Mouse (Mus musculus): ENCODE measurements around the gene Klhl9. TPM values are rescaled to one million over a fixed set of nuclear protein-coding genes. Genes with fewer than 3 reads are reported as not detected.

Klhl9 gene
- polyA plus RNA-seq, 1 experiment from 2014 or later = 98.4 TPM

DNA sequence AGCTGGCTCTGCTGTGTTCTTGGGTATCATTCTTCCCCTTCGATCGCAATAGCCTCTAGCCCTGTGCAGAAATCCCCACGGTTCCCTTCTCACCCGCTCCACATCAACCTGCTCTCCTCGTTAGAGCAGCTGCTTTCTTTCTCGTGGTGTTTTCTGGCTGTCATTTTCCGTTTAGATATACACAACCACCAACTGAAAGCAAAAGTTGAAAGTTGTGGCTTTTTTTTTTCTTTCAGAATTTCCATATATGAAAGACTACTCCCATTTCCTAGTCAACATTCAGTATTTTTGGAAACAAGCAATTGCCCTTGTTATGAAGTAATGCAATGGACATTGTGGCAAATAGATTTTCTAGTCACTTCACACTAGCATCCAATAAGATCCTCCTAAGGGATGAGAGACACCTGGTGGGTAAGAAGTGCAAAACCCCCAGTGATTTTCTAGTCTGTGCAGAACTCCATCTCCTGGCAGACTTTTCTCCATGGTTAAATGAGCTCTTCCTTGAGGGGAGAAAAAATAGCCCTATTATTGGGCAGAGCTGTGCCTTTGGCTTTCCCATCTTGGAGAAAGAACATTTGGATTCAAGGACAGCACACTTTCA is 20.6 kb upstream of the Klhl9 start:
- Histone ChIP-seq H3K9me3 (no peaks in the 10 kb centered on the region), H3K27me3 (ENCODE audit: poor library complexity, severe bottlenecking) (no peaks in the 10 kb centered on the region), H3K27ac (no peak overlapping the region), H3K4me1 (peaks cover 8% of the 10 kb centered on the region), H3K36me3 (replicated peaks) (no peaks in the 10 kb centered on the region), H3K4me3 (no peak overlapping the region)
- DNase-seq (ENCODE audit: extremely low spot score, low spot score) = no peak
- 86% methylated on average over 7 of the region's 7 CpGs for WGBS

DNA sequence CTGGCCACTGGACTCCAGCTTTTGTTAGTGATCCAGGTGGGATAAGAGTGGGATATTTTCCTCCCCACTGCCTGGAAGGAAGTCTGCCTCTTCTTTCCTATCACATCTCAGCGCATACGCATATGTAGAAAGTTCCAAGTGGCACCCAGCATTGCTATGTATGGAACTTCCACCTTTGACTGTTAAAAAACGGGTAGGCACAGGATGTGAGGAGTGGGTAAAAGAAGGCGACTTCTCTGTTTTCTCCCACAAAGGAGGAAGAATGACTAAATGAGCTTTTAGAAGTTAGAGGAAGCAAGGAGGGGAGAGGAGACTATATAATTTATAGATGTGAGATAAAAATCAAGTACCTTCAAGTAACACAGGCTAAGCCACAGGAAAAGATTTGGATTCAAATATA is 19.2 kb upstream of the Klhl9 start:
- no peaks in the 10 kb centered on the region for H3K27me3 ChIP-seq (ENCODE audit: poor library complexity, severe bottlenecking)
- H3K4me3 ChIP-seq = no peak overlapping the region
- DNase-seq (ENCODE audit: extremely low spot score, low spot score) = no peak
- no peak overlapping the region for H3K27ac ChIP-seq
- 93% methylated on average over 4 of the region's 4 CpGs for WGBS
- no peaks in the 10 kb centered on the region for H3K9me3 ChIP-seq
- peaks cover 8% of the 10 kb centered on the region for H3K4me1 ChIP-seq
- no peaks in the 10 kb centered on the region for H3K36me3 ChIP-seq (replicated peaks)

DNA sequence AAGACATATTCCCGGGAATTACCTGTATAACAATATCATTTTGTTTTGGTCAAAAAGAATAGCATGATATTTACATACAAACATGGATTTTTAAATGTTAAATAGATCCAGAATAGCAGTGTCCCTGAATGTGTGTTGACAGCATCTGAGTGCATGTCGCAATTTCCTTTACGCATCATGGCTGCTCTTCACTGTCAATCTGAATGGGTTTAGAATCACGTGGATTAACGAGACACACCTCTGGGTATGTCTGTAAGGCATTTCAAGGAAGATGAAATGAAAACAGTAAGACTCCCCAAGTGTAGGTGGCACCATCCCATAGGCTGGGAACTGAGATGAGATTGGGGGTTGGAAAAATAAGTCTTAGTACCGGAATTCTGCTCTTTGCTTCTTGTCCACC is 16.8 kb upstream of the Klhl9 start:
- Histone ChIP-seq H3K27ac (no peak overlapping the region), H3K9me3 (no peaks in the 10 kb centered on the region), H3K27me3 (ENCODE audit: poor library complexity, severe bottlenecking) (no peaks in the 10 kb centered on the region), H3K36me3 (replicated peaks) (no peaks in the 10 kb centered on the region), H3K4me1 (no peaks in the 10 kb centered on the region), H3K4me3 (no peak overlapping the region)
- no peak for DNase-seq (ENCODE audit: extremely low spot score, low spot score)
- 91% methylated on average over 6 of the region's 6 CpGs for WGBS

DNA sequence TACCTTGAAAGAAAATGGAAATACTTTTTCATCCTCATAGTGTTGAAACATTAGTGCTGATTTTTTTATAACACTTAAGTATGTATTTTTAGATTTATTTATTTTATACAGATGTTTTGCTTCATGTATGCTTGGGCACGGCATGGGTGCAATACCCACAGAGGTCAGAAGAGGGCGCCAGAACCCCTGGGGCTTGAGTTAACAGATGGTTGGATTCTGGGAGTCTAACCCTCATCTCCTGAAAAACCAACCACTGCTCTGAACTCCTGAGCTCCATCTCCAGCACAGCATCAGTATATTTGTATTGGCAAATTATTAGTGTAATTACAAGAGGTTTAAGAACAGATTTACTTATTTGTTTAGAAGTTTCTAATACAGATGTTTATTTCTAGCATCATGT is 16.2 kb upstream of the Klhl9 start:
- H3K9me3 ChIP-seq = no peaks in the 10 kb centered on the region
- H3K4me1 ChIP-seq = no peaks in the 10 kb centered on the region
- no peaks in the 10 kb centered on the region for H3K36me3 ChIP-seq (replicated peaks)
- WGBS = 4% methylated on average over 2 of the region's 2 CpGs
- H3K27me3 ChIP-seq (ENCODE audit: poor library complexity, severe bottlenecking) = no peaks in the 10 kb centered on the region
- no peak overlapping the region for H3K4me3 ChIP-seq
- peak; percentile 82 for DNase-seq (ENCODE audit: extremely low spot score, low spot score)
- no peak overlapping the region for H3K27ac ChIP-seq

DNA sequence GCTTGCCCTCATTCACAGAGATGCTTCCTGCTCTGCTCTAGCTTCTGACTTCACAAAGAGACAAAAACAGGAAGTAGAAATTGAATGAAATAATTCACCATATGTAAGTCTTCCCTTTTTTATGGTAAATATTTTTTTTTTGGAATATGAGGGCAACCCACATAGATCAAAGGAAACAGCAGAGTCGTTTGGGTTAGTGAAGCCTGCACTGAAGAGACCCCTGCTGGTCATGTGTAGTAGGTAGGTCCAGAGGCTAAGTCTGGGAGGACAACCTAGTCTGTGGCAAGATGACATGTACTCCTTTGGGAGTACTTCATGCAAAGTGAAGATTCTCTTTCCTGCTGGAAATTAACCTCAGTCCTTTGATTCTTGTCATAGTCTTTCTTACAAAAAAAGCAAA is 5.1 kb upstream of the Klhl9 start:
- Histone ChIP-seq H3K27ac (no peak overlapping the region), H3K4me3 (no peak overlapping the region), H3K4me1 (no peaks in the 10 kb centered on the region), H3K36me3 (replicated peaks) (no peaks in the 10 kb centered on the region), H3K27me3 (ENCODE audit: poor library complexity, severe bottlenecking) (no peaks in the 10 kb centered on the region), H3K9me3 (no peaks in the 10 kb centered on the region)
- 15% methylated on average over 1 of the region's 1 CpGs for WGBS
- no peak for DNase-seq (ENCODE audit: extremely low spot score, low spot score)

DNA sequence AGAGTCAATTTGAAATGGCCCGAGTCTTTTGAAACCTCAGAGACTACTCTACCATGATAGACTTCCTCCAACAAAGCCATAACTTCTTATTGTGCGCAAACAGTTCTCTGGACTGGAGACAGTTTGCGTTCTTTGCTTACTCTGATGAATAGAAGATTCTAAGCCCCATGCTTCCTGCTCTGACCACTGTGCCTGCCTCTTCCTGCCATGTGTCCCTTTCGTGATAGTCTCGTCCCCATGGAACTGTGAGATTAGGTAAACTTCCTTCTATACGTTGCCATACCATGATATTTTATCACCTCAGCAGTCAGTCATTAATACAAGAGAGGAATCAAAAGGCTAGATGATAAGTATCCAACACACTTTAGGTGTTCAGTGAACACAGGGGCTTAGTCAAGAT is 4.5 kb upstream of the Klhl9 start:
- no peak overlapping the region for H3K27ac ChIP-seq
- no peaks in the 10 kb centered on the region for H3K36me3 ChIP-seq (replicated peaks)
- DNase-seq (ENCODE audit: extremely low spot score, low spot score) = no peak
- peaks cover under 1% of the 10 kb centered on the region; the same call in 1 of the 2 replicates for H3K4me1 ChIP-seq
- no peaks in the 10 kb centered on the region for H3K9me3 ChIP-seq
- H3K4me3 ChIP-seq = no peak overlapping the region
- no peaks in the 10 kb centered on the region for H3K27me3 ChIP-seq (ENCODE audit: poor library complexity, severe bottlenecking)
- 90% methylated on average over 6 of the region's 6 CpGs for WGBS

DNA sequence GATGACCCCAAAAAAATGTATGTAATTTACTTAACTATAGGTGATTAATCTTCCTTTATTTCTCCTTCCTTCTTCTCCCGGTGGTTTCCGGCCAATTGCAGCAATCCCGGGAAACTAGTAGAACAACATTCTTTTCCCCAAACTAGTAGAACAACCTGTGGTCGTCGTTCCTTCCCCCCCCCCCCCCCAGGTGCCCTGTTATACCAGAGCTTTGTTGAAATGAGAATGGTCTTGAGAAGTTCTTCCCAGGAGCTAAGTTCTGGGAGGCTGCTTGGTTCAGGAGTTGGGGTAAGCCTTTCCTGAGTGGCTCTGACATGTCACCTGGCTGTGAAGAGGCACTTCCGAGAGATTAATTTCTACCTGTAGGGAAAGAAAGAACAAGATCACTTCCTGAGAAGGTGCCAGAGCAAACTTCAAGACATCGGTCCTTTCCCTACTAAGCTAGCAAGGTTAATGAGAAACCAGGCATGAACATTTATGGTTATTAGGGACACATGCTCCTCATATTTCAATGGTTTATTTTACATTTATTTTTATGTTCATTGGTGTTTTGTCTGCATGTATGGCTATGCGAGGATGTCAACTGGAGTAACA is 1.3 kb upstream of the Klhl9 start:
- WGBS = 66% methylated on average over 8 of the region's 8 CpGs
- Histone ChIP-seq H3K4me1 (peaks cover 30% of the 10 kb centered on the region), H3K4me3 (no peak overlapping the region), H3K27ac (no peak overlapping the region), H3K36me3 (replicated peaks) (peaks cover 27% of the 10 kb centered on the region), H3K9me3 (no peaks in the 10 kb centered on the region; the same call in 1 of the 2 replicates), H3K27me3 (ENCODE audit: poor library complexity, severe bottlenecking) (no peaks in the 10 kb centered on the region)
- DNase-seq (ENCODE audit: extremely low spot score, low spot score) = no peak

DNA sequence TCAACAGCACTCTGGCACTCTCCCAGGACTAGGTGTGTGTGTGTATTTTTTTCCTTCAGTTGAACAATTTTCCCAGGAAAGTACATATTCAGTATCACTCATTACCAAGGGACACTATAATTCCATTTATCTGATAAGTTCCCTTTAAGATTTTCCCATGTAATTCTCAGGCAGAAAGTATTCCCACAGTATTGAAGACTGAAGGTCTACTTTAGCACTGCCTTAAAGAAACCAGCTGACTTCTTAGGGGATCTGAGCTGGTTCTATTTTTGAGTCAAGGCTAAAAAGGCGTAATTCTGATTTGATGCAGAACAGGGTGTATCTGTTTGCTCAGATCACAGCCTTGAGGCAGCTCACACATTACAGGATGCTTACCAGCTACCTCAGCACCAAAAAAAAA is 3.5 kb downstream of the Klhl9 start:
- Histone ChIP-seq H3K36me3 (replicated peaks) (peaks cover 75% of the 10 kb centered on the region), H3K27ac (no peak overlapping the region), H3K9me3 (peaks cover 10% of the 10 kb centered on the region), H3K27me3 (ENCODE audit: poor library complexity, severe bottlenecking) (no peaks in the 10 kb centered on the region), H3K4me1 (peaks cover 40% of the 10 kb centered on the region), H3K4me3 (peak overlapping the region; percentile 95)
- WGBS = 82% methylated on average over 1 of the region's 1 CpGs
- DNase-seq (ENCODE audit: extremely low spot score, low spot score) = no peak

DNA sequence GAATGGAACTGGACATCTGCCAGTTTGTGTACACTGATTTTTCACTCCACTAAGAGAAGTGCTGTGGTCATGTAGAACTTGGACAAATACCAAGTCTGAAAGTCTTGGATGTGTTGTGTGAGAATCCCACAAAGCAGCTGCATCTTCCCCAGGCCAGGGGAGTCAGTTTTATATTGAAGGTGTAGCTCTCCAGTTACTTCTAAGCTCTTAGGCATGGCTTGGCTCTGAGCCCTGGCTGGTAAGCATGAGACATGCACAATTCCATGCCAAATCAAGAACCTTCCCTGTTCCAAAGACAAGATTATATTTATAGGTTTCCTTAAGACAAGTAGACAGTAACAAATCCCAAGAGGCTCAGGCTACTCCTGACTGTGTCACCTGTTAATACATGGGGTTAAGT is 7.2 kb downstream of the Klhl9 start:
- H3K27ac ChIP-seq = no peak overlapping the region
- peaks cover 23% of the 10 kb centered on the region for H3K4me1 ChIP-seq
- DNase-seq (ENCODE audit: extremely low spot score, low spot score) = no peak
- H3K4me3 ChIP-seq = no peak overlapping the region
- peaks cover 10% of the 10 kb centered on the region for H3K9me3 ChIP-seq
- no peaks in the 10 kb centered on the region for H3K27me3 ChIP-seq (ENCODE audit: poor library complexity, severe bottlenecking)
- H3K36me3 ChIP-seq (replicated peaks) = peaks cover 74% of the 10 kb centered on the region

DNA sequence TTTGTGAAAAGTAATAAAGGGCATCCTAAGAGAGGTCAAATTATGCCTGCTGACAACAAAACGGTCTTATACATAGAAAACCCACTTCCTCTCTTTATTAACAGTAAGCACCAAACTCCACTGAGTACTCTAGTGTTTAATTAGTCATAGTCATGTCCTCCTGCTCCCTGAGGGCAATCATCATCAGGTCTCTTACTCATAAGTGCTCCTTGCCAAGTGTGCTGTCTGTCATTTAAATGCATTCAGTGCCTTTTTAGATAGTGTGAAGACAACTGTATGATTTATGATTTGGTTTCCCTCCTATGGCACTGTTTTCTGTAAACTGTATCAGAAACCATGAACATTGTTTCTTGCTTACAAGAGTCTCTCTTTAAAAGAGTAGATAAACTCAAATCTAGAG is 8.0 kb downstream of the Klhl9 start:
- Histone ChIP-seq H3K36me3 (replicated peaks) (peaks cover 70% of the 10 kb centered on the region), H3K4me1 (peaks cover 15% of the 10 kb centered on the region), H3K27ac (no peak overlapping the region), H3K27me3 (ENCODE audit: poor library complexity, severe bottlenecking) (no peaks in the 10 kb centered on the region), H3K9me3 (peaks cover 10% of the 10 kb centered on the region), H3K4me3 (no peak overlapping the region)
- no peak for DNase-seq (ENCODE audit: extremely low spot score, low spot score)
- 100% methylated on average over 1 of the region's 1 CpGs for WGBS

DNA sequence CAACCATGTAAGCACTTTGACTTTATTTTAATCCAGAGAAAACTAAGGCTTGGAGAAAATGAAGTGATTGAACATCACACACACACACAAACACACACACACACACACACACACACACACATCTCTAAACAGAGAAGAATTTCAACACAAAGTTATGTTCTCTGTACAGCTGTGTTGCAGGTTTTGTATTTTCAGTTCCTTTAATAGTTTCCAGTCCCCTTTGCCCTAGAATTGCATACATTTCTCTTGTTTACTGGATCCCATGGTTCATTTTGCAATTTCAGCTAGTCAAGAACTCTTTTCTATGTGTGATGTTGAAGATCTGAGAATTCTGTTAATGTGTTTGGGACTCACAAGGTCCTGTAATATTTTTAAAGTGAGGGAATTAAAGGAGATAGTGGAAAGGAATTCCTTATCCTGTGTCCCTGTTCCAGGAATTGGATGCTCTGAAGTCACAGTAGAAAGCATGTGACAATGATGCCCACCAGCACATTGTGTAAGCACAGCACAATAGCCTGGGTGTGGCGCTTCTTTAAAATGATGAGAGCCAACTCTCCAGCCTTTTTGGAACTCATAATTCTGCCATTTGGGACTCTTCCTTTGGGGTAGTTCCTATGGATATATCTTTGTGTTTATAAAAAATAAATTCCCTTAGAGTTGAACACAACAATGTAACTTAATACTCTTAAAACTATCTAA is 15.0 kb downstream of the Klhl9 start:
- no peak overlapping the region for H3K4me3 ChIP-seq
- 0 out of 2 replicates have a peak, but pooled peaks cover 4% of the 10 kb centered on the region for H3K36me3 ChIP-seq (replicated peaks)
- no peaks in the 10 kb centered on the region; the same call in 1 of the 2 replicates for H3K9me3 ChIP-seq
- WGBS = 95% methylated on average over 1 of the region's 1 CpGs
- no peaks in the 10 kb centered on the region for H3K27me3 ChIP-seq (ENCODE audit: poor library complexity, severe bottlenecking)
- no peak for DNase-seq (ENCODE audit: extremely low spot score, low spot score)
- no peaks in the 10 kb centered on the region for H3K4me1 ChIP-seq
- no peak overlapping the region for H3K27ac ChIP-seq

DNA sequence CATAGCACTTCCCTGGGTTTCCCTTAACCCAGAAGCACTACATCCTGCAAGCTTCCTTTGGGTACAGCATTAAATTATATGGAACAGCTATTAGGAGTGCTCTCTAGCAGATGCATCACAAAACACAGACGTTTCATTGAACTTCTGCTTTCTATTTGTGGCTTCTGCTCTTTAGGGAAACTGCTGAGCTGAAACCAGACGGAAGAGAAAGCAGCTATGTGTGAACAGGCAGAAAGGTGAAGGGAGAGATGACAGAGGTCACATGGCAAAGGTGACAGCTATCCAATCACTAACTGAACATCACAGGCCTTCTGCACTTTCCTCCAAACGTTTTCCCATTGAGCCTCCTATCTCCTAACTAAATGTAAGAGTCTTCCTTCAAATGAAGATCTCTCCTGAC is 16.3 kb downstream of the Klhl9 start:
- DNase-seq (ENCODE audit: extremely low spot score, low spot score) = no peak
- H3K27me3 ChIP-seq (ENCODE audit: poor library complexity, severe bottlenecking) = no peaks in the 10 kb centered on the region
- 0 out of 2 replicates have a peak, but pooled peaks cover 4% of the 10 kb centered on the region for H3K36me3 ChIP-seq (replicated peaks)
- H3K4me1 ChIP-seq = no peaks in the 10 kb centered on the region
- no peak overlapping the region for H3K4me3 ChIP-seq
- no peak overlapping the region for H3K27ac ChIP-seq
- 54% methylated on average over 3 of the region's 3 CpGs for WGBS
- no peaks in the 10 kb centered on the region for H3K9me3 ChIP-seq

DNA sequence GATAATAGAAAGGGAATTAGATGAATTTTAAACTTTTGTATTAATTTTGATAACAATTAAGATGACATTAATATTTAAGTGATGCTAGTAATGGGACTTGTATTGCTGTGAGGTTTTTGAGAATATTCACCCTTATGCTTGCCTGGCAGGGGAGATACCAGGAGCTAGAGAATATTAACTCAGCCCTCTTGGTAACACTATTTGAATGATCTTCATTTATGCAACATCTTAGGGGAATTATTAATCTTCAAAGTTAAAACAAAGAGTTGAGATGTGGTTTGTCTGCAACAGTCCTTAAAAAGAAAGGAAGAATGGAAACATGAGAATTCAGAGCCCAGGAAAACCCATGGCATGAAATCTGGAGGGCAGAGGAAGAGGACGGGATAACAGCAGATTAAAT is 23.0 kb downstream of the Klhl9 start:
- H3K27me3 ChIP-seq (ENCODE audit: poor library complexity, severe bottlenecking) = no peaks in the 10 kb centered on the region
- no peaks in the 10 kb centered on the region for H3K9me3 ChIP-seq
- WGBS = 90% methylated on average over 1 of the region's 1 CpGs

More for the DNA sequence above, 23.0 kb downstream of the Klhl9 start:
- no peak overlapping the region for H3K27ac ChIP-seq
- H3K4me1 ChIP-seq = no peaks in the 10 kb centered on the region
- H3K36me3 ChIP-seq (replicated peaks) = no peaks in the 10 kb centered on the region
- no peak overlapping the region for H3K4me3 ChIP-seq
- no peak for DNase-seq (ENCODE audit: extremely low spot score, low spot score)

Measured in forebrain, embryonic 10.5 days (tissue).